28 mouse cellular contexts compared by ENCODE assay signal in genomic region chr2:117040211-117040610, GRCm38 (mm10).
A peak's percentile ranks its signal among the peaks of the same experiment; 100 is the strongest.
DNase-seq lines count a peak whose midpoint lies in the region; ATAC-seq lines count a peak whose summit lies in the region.
"Had no signal": no experiment of that assay in that cellular context is flagged by ENCODE, and none has a peak within 500 bp of the region (broad histone marks: within the 10 kb centered on the region; RNA-seq: fewer than 3 reads in every experiment).

No protein-coding gene starts in this region.

- 0 out of 2 replicates have a peak overlapping the region, but pooled peaks have one; percentile 6 for H3K27ac ChIP-seq in heart, embryonic 13.5 days (replicated peaks)
- no peak overlapping the region for H3K27ac ChIP-seq in heart, embryonic 10.5 days
- no peak overlapping the region for H3K27ac ChIP-seq in midbrain, embryonic 11.5 days (ENCODE audit: low read depth, low read length)
- H3K27ac ChIP-seq in midbrain, embryonic 13.5 days = no peak overlapping the region
- H3K27ac ChIP-seq: gastrocnemius, adult 2 months; heart, embryonic 15.5 days; hindbrain, embryonic 14.5 days; limb, embryonic 13.5 days; lung, embryonic 15.5 days had no signal

- ATAC-seq in heart, embryonic 13.5 days (ENCODE audit: extremely low read depth, insufficient number of reproducible peaks, low FRiP score, low TSS enrichment) = no peak
- ATAC-seq in midbrain, embryonic 11.5 days (ENCODE audit: low FRiP score) = peak; percentile 55
- no peak for ATAC-seq in midbrain, embryonic 13.5 days
- ATAC-seq: forebrain, embryonic 16.5 days; inflammation-experienced regulatory T-cells, adult 6 months; midbrain, embryonic 16.5 days; Patski had no signal

- H3K36me3 ChIP-seq in heart, embryonic 13.5 days = no peaks in the 10 kb centered on the region
- H3K36me3 ChIP-seq in heart, embryonic 10.5 days = no peaks in the 10 kb centered on the region
- no peaks in the 10 kb centered on the region for H3K36me3 ChIP-seq in midbrain, embryonic 11.5 days (ENCODE audit: control insufficient read depth, insufficient read depth, low read length)
- H3K36me3 ChIP-seq in midbrain, embryonic 13.5 days = no peaks in the 10 kb centered on the region
- H3K36me3 ChIP-seq: heart, embryonic 15.5 days; limb, embryonic 13.5 days; lung, embryonic 15.5 days had no signal

- no peak overlapping the region for H3K4me3 ChIP-seq in heart, embryonic 13.5 days
- H3K4me3 ChIP-seq in heart, embryonic 10.5 days = no peak overlapping the region
- H3K4me3 ChIP-seq in midbrain, embryonic 11.5 days (ENCODE audit: low read depth, low read length) = no peak overlapping the region
- H3K4me3 ChIP-seq in midbrain, embryonic 13.5 days (replicated peaks) = no peak overlapping the region
- H3K4me3 ChIP-seq: erythroblast, embryonic 14.5 days; gastrocnemius, adult 2 months; heart, embryonic 15.5 days; limb, embryonic 13.5 days; lung, embryonic 15.5 days; myocyte had no signal

- peaks cover 45% of the 10 kb centered on the region for H3K4me1 ChIP-seq in heart, embryonic 13.5 days
- H3K4me1 ChIP-seq in heart, embryonic 10.5 days = peaks cover 52% of the 10 kb centered on the region
- H3K4me1 ChIP-seq in midbrain, embryonic 11.5 days (ENCODE audit: control insufficient read depth, insufficient read depth, low read length) = peaks cover 5% of the 10 kb centered on the region; the same call in 1 of the 2 replicates
- peaks cover 6% of the 10 kb centered on the region for H3K4me1 ChIP-seq in midbrain, embryonic 13.5 days (replicated peaks)

- no peak overlapping the region for H3K4me2 ChIP-seq in heart, embryonic 13.5 days
- H3K4me2 ChIP-seq in midbrain, embryonic 11.5 days = no peak overlapping the region
- H3K4me2 ChIP-seq in midbrain, embryonic 13.5 days (replicated peaks) = no peak overlapping the region
- H3K4me2 ChIP-seq: heart, embryonic 15.5 days; hindbrain, embryonic 14.5 days; limb, embryonic 13.5 days; liver, embryonic 11.5 days; lung, embryonic 15.5 days had no signal

- H3K27me3 ChIP-seq in heart, embryonic 13.5 days (replicated peaks) = no peaks in the 10 kb centered on the region
- no peaks in the 10 kb centered on the region for H3K27me3 ChIP-seq in heart, embryonic 10.5 days (ENCODE audit: insufficient read depth, poor library complexity, severe bottlenecking)
- H3K27me3 ChIP-seq in midbrain, embryonic 11.5 days (ENCODE audit: control insufficient read depth, insufficient read depth, low read length) = no peaks in the 10 kb centered on the region
- peaks cover 3% of the 10 kb centered on the region; the same call in 1 of the 2 replicates for H3K27me3 ChIP-seq in midbrain, embryonic 13.5 days
- H3K27me3 ChIP-seq: heart, embryonic 15.5 days; limb, embryonic 13.5 days; lung, embryonic 15.5 days; Patski had no signal

- WGBS in heart, embryonic 13.5 days = 19% methylated on average over 3 of the region's 3 CpGs
- 33% methylated on average over 3 of the region's 3 CpGs for WGBS in heart, embryonic 10.5 days
- WGBS in midbrain, embryonic 11.5 days = 42% methylated on average over 3 of the region's 3 CpGs
- WGBS in midbrain, embryonic 13.5 days = 21% methylated on average over 3 of the region's 3 CpGs

- no peak for DNase-seq in heart, embryonic 10.5 days (ENCODE audit: low spot score)
- DNase-seq in midbrain, embryonic 11.5 days (ENCODE audit: low spot score, missing footprints) = no peak
- DNase-seq in embryo, embryonic 10 days (ENCODE audit: low spot score) = peak; percentile 61
- DNase-seq in thymus, postnatal 0 days (ENCODE audit: low spot score) = no peak
- no peak for DNase-seq in right cerebral cortex, postnatal 25 days
- DNase-seq: adrenal gland, postnatal 14 days; cerebellum, adult 18-20 months; cerebellum, postnatal 10 days; gastrocnemius, adult 2 months; gastrocnemius, postnatal 36 days; kidney, adult 11 months; kidney, postnatal 4 days; right cerebral cortex, postnatal 14 days; spleen, adult 18-20 months; thymus, postnatal 25 days had no signal

- H3K9me3 ChIP-seq in heart, embryonic 13.5 days = no peaks in the 10 kb centered on the region
- no peaks in the 10 kb centered on the region for H3K9me3 ChIP-seq in heart, embryonic 10.5 days
- H3K9me3 ChIP-seq in midbrain, embryonic 11.5 days (ENCODE audit: control insufficient read depth, low read length) = no peaks in the 10 kb centered on the region
- no peaks in the 10 kb centered on the region for H3K9me3 ChIP-seq in midbrain, embryonic 13.5 days
- H3K9me3 ChIP-seq: heart, embryonic 15.5 days; limb, embryonic 13.5 days; lung, embryonic 15.5 days had no signal

- H3K9ac ChIP-seq in heart, embryonic 13.5 days = peak overlapping the region; percentile 24; the same call in 1 of the 2 replicates
- no peak overlapping the region for H3K9ac ChIP-seq in midbrain, embryonic 11.5 days (ENCODE audit: low read length)
- no peak overlapping the region for H3K9ac ChIP-seq in midbrain, embryonic 13.5 days (replicated peaks)
- H3K9ac ChIP-seq: heart, embryonic 15.5 days; hindbrain, embryonic 14.5 days; limb, embryonic 13.5 days; lung, embryonic 15.5 days had no signal
